Mouse (Mus musculus): ENCODE measurements around the gene Ncoa3. TPM values are rescaled to one million over a fixed set of nuclear protein-coding genes. Genes with fewer than 3 reads are reported as not detected.

Ncoa3 gene
- polyA plus RNA-seq, 2 experiments from 2014 or later: 65.2 to 65.3 TPM

GRCm38 (mm10) chr2:166106631-166107030 is 114.2 kb downstream of the Ncoa3 start:
- ATAC-seq: no peak

GRCm38 (mm10) chr2:166107911-166108310 is 115.5 kb downstream of the Ncoa3 start:
- ATAC-seq: no peak

- no peak for ATAC-seq
Measured at GRCm38 (mm10) chr2:166108326-166108725, 115.9 kb downstream of the Ncoa3 start.

GRCm38 (mm10) chr2:166110764-166111163 is 118.3 kb downstream of the Ncoa3 start:
- no peak for ATAC-seq

- ATAC-seq: no peak
Measured at GRCm38 (mm10) chr2:166111238-166111637, 118.8 kb downstream of the Ncoa3 start.

- no peak for ATAC-seq
Measured at GRCm38 (mm10) chr2:166111831-166112250, 119.4 kb downstream of the Ncoa3 start.

- no peak for ATAC-seq
Measured at GRCm38 (mm10) chr2:166112986-166113385, 120.5 kb downstream of the Ncoa3 start.

- no peak for ATAC-seq
Measured at GRCm38 (mm10) chr2:166115571-166116277, 123.3 kb downstream of the Ncoa3 start.

GRCm38 (mm10) chr2:166116278-166116608 is 123.8 kb downstream of the Ncoa3 start:
- ATAC-seq: no peak

GRCm38 (mm10) chr2:166116704-166117103 is 124.3 kb downstream of the Ncoa3 start:
- ATAC-seq: no peak

GRCm38 (mm10) chr2:166119992-166120391 is 127.6 kb downstream of the Ncoa3 start:
- no peak for ATAC-seq

- no peak for ATAC-seq
Measured at GRCm38 (mm10) chr2:166121681-166122355, 129.4 kb downstream of the Ncoa3 start.

GRCm38 (mm10) chr2:166122781-166123180 is 130.3 kb downstream of the Ncoa3 start:
- ATAC-seq: no peak

Other genes with a start within 250 kb of the Ncoa3 start
- gene Zmynd8, start 93.6 kb upstream of the Ncoa3 start, polyA plus RNA-seq (2017; shearing (Covaris generic)): 10 to 100 TPM; 41.1 to 48.5 TPM
- gene Sulf2, start 163.0 kb downstream of the Ncoa3 start, polyA plus RNA-seq (2017; shearing (Covaris generic)): 1 to 10 TPM; 1.3 to 1.5 TPM

Measured in activated CD4-positive, CD25-positive, alpha-beta regulatory T cell, adult 4 months (primary cell).